Comparison of ENCODE assay signal across 12 mouse cellular contexts in genomic region chr12:104767183-104767582, GRCm38 (mm10). TPM values are rescaled to one million over a fixed set of nuclear protein-coding genes. Genes with fewer than 3 reads are reported as not detected.
DNase-seq lines count a peak whose midpoint lies in the region; ATAC-seq and TF ChIP-seq lines count a peak whose summit lies in the region.
"Had no signal": no experiment of that assay in that cellular context is flagged by ENCODE, and none has a peak within 500 bp of the region (broad histone marks: within the 10 kb centered on the region; RNA-seq: fewer than 3 reads in every experiment).

No protein-coding gene starts in this region.

- H3K4me2 ChIP-seq in forebrain, postnatal 0 days (ENCODE audit: low read depth): no peak overlapping the region
- no peak overlapping the region for H3K4me2 ChIP-seq in forebrain, embryonic 14.5 days (ENCODE audit: low read length)
- H3K4me2 ChIP-seq in liver, postnatal 0 days (ENCODE audit: low read depth, low read length): no peak overlapping the region
- H3K4me2 ChIP-seq in midbrain, embryonic 14.5 days (ENCODE audit: low read length): no peak overlapping the region

- no peak for DNase-seq in forebrain, postnatal 0 days
- no peak for DNase-seq in forebrain, embryonic 14.5 days (ENCODE audit: low spot score)
- no peak for DNase-seq in liver, postnatal 0 days
- DNase-seq in liver (no peak), ES-CJ7 (ENCODE audit: low read depth, low spot score) (peak; percentile 61)
- no peak for DNase-seq in urinary bladder, postnatal 4 days (ENCODE audit: low spot score in 2 of 2)
- DNase-seq in midbrain, embryonic 14.5 days: no peak
- DNase-seq: cerebellum, adult 9-10 months; kidney, adult 11 months had no signal

- no peak for ATAC-seq in forebrain, postnatal 0 days
- ATAC-seq in forebrain, embryonic 14.5 days: no peak
- no peak for ATAC-seq in liver, postnatal 0 days
- peak; percentile 70; the same call in 1 of the 2 replicates for ATAC-seq in megakaryocyte-erythroid progenitor cell, adult 5-6 weeks (replicated peaks; ENCODE audit: low FRiP score, low TSS enrichment, poor library complexity, severe bottlenecking)
- ATAC-seq in midbrain, embryonic 14.5 days (ENCODE audit: low FRiP score, low TSS enrichment): no peak

- no peak overlapping the region for H3K9ac ChIP-seq in forebrain, postnatal 0 days
- H3K9ac ChIP-seq in forebrain, embryonic 14.5 days (ENCODE audit: low read length): no peak overlapping the region
- H3K9ac ChIP-seq in liver, postnatal 0 days (replicated peaks): no peak overlapping the region
- H3K9ac ChIP-seq in midbrain, embryonic 14.5 days (replicated peaks; ENCODE audit: low read length): no peak overlapping the region

- no peak overlapping the region for H3K27ac ChIP-seq in forebrain, postnatal 0 days (ENCODE audit: low read depth, low read length)
- H3K27ac ChIP-seq in forebrain, embryonic 14.5 days (ENCODE audit: low read depth, low read length): no peak overlapping the region
- H3K27ac ChIP-seq in liver, postnatal 0 days (ENCODE audit: low read depth): no peak overlapping the region
- no peak overlapping the region for H3K27ac ChIP-seq in midbrain, embryonic 14.5 days (replicated peaks; ENCODE audit: low read depth, low read length)
- H3K27ac ChIP-seq: macrophage had no signal

- no peak overlapping the region for H3K4me3 ChIP-seq in forebrain, postnatal 0 days (ENCODE audit: low read depth, low read length)
- H3K4me3 ChIP-seq in forebrain, embryonic 14.5 days (ENCODE audit: low read depth, low read length): no peak overlapping the region
- H3K4me3 ChIP-seq in liver, postnatal 0 days (ENCODE audit: low read depth, low read length): no peak overlapping the region
- H3K4me3 ChIP-seq in midbrain, embryonic 14.5 days (replicated peaks; ENCODE audit: low read depth, low read length): no peak overlapping the region
- H3K4me3 ChIP-seq: erythroblast, embryonic 14.5 days had no signal

- no peaks in the 10 kb centered on the region for H3K27me3 ChIP-seq in forebrain, postnatal 0 days (ENCODE audit: insufficient read depth, low read length)
- H3K27me3 ChIP-seq in forebrain, embryonic 14.5 days (replicated peaks; ENCODE audit: control insufficient read depth, insufficient read depth, low read length): no peaks in the 10 kb centered on the region
- no peaks in the 10 kb centered on the region for H3K27me3 ChIP-seq in liver, postnatal 0 days (ENCODE audit: insufficient read depth, low read length)
- no peaks in the 10 kb centered on the region for H3K27me3 ChIP-seq in midbrain, embryonic 14.5 days (ENCODE audit: control insufficient read depth, insufficient read depth, low read length)

- no peak for TF ChIP-seq EP300 in liver, postnatal 0 days (IDR thresholded peaks at IDR 0.05; ENCODE audit: low read depth)

- TF ChIP-seq CTCF in forebrain, postnatal 0 days (IDR thresholded peaks at IDR 0.05; ENCODE audit: low read depth): peak; percentile 27; the same call in 1 of the 2 replicates
- peak; percentile 62 for TF ChIP-seq CTCF in liver, postnatal 0 days (IDR thresholded peaks at IDR 0.05; ENCODE audit: low read depth)

- H3K4me1 ChIP-seq in forebrain, postnatal 0 days (ENCODE audit: insufficient read depth): no peaks in the 10 kb centered on the region
- peaks cover 8% of the 10 kb centered on the region; the same call in 1 of the 2 replicates for H3K4me1 ChIP-seq in forebrain, embryonic 14.5 days (ENCODE audit: control insufficient read depth, insufficient read depth, low read length)
- no peaks in the 10 kb centered on the region for H3K4me1 ChIP-seq in liver, postnatal 0 days (ENCODE audit: insufficient read depth)
- 0 out of 2 replicates have a peak, but pooled peaks cover 3% of the 10 kb centered on the region for H3K4me1 ChIP-seq in midbrain, embryonic 14.5 days (ENCODE audit: control insufficient read depth, insufficient read depth, low read length)

- no peaks in the 10 kb centered on the region for H3K36me3 ChIP-seq in forebrain, postnatal 0 days (ENCODE audit: insufficient read depth)
- H3K36me3 ChIP-seq in forebrain, embryonic 14.5 days (ENCODE audit: control insufficient read depth, insufficient read depth, low read length): no peaks in the 10 kb centered on the region
- no peaks in the 10 kb centered on the region for H3K36me3 ChIP-seq in liver, postnatal 0 days (replicated peaks; ENCODE audit: insufficient read depth, low read length)
- H3K36me3 ChIP-seq in midbrain, embryonic 14.5 days (ENCODE audit: control insufficient read depth, insufficient read depth, low read length): no peaks in the 10 kb centered on the region

- WGBS in forebrain, postnatal 0 days: 90% methylated on average over 4 of the region's 4 CpGs
- WGBS in forebrain, embryonic 14.5 days: 85% methylated on average over 4 of the region's 4 CpGs
- 60% methylated on average over 4 of the region's 4 CpGs for WGBS in liver, postnatal 0 days (ENCODE audit: insufficient replicate concordance)
- 86% methylated on average over 4 of the region's 4 CpGs for WGBS in midbrain, embryonic 14.5 days

- no peaks in the 10 kb centered on the region for H3K9me3 ChIP-seq in forebrain, postnatal 0 days (ENCODE audit: low read length)
- no peaks in the 10 kb centered on the region for H3K9me3 ChIP-seq in forebrain, embryonic 14.5 days (replicated peaks; ENCODE audit: control insufficient read depth, low read length)
- no peaks in the 10 kb centered on the region for H3K9me3 ChIP-seq in liver, postnatal 0 days (ENCODE audit: low read length)
- no peaks in the 10 kb centered on the region for H3K9me3 ChIP-seq in midbrain, embryonic 14.5 days (ENCODE audit: control insufficient read depth, low read length)

RNA-seq across cellular contexts. Expression of gene Dicer1, which starts 15.4 kb away (rescaled TPM):
- 27.5 and 38.7 TPM in 2 replicates for total RNA-seq in forebrain, postnatal 0 days (2014; rRNA removed)
- polyA plus RNA-seq in forebrain, postnatal 0 days (2015; fragmentation: Nextera tagmentation; extraction: Ambion mirVana): 15.8 and 28.7 TPM in 2 replicates
- polyA plus RNA-seq in forebrain, embryonic 14.5 days (2014; fragmentation: Nextera tagmentation; extraction: Ambion mirVana): 21.4 and 25.1 TPM in 2 replicates
- 10.2 and 11.7 TPM in 2 replicates for polyA plus RNA-seq in liver, postnatal 0 days (2015; fragmentation: Nextera tagmentation; extraction: Ambion mirVana)
- total RNA-seq in megakaryocyte-erythroid progenitor cell, adult 5-6 weeks (2014; fragmentation: Nextera tagmentation): 35.2 and 61.1 TPM in 2 replicates
- total RNA-seq in megakaryocyte-erythroid progenitor cell, adult 5-6 weeks (2017): 22.3 and 38.8 TPM in 2 replicates
- 34.2 and 37.9 TPM in 2 replicates for polyA plus RNA-seq in midbrain, embryonic 14.5 days (2014; fragmentation: Nextera tagmentation; extraction: Ambion mirVana)
